Mouse (Mus musculus) left cerebral cortex, postnatal 10 days (tissue): ENCODE measurements around the gene Olfr1500. TPM values are rescaled to one million over a fixed set of nuclear protein-coding genes. Genes with fewer than 3 reads are reported as not detected.
"Not testable (repeated sequence)": the region's sequence is repeated elsewhere in the genome, so short reads cannot be mapped to it uniquely, and the experiment has no call there.

ENCODE experiments used
- DNase-seq, 2 experiments: peaks; one replicate each; pipeline ENCODE4 v3.0.0; 2021 to 2022; ENCODE audit warnings: low spot score in 2 of 2, mixed read lengths in 1 of 2; ENCODE audit errors: extremely low spot score in 1 of 2
- intact Hi-C: fragments of 180-260 bp; cut with DNase I; formaldehyde crosslinking; loops from one replicate; pipeline ENCODE4 v1.15.1; 2025
- total RNA-seq, 2 experiments: library from RNA; stranded (reverse); gene quantifications; 2 replicates each; pipeline ENCODE4 v1.2.3; 2021

Olfr1500 gene
- total RNA-seq = not detected

GRCm38 (mm10) chr19:13830388-13830787, at the start of gene Olfr1500:
Olfr1500 (minus strand) TSS chr19:13830488.
- intact Hi-C loops = no loop called here
- no peak for DNase-seq

DNA sequence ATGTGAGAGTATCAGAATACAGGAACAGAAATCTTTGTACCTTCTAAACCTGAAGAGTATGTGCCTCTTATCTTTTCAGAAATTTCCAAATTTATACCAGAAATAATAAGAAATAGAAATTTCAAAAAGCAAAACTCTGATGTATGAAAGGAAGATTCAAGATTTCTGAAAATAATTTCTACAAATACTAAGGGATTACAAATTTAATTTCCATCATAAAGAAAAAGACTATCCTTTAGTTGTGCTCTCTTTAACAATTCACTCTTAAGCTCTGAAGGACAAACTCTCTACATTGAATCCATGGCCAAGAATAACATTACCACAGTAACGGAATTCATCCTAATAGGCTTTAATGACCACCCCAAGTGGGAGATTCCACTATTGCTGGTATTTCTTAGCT, 31.2 kb upstream of the Olfr1500 start, which contains the start of gene Olfr1502:
Gene Olfr1502, plus strand, starts transcription at position 301 of the 400 bp plus-strand sequence.
- intact Hi-C loops = no loop called here
- DNase-seq = no peak

DNA sequence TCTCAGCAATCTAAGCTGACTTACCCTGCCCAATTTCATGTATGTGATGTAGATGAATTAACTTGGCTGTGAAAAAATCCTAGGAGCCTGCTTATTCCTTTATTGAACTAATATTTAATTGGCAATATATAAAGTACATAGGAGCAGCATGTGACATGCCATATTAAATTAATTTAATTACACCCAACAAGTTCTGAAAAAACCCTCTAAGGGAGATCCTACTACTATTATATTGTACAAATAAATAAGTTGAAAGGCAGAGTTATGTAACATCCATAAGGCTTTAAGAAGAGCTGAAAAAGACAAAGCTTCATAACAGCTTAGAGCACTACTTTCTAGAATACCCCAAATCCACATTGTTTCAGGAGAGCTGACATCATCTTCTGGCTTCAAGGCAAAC, 20.3 kb upstream of the Olfr1500 start, which contains the start of gene Olfr1501:
Gene Olfr1501, minus strand, starts transcription at position 101 of the 400 bp plus-strand sequence.
- DNase-seq, intact Hi-C loops: not testable (repeated sequence)

DNA sequence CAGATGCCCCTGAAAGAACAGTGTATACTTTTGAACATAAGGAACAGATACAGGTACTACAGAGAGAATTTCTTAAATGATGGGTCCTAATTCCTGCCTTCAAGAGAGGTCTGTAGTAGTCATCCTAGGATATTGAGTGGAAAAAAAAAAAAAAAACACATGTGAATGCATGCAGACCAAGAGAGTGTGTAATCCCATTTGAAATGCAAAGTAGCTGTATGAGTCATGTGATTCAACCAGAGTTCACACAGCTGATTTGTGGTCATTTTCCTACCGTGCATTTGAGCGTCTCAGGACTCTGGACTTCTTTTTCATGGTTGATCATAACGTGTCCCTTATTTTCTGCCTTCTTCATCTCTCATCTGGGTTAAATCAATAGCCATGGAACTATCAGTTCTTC, 1.8 kb downstream of the Olfr1500 start:
- no peak for DNase-seq
- intact Hi-C loops = no loop called here

- intact Hi-C loops = no loop called here
- no peak for DNase-seq
Measured at GRCm38 (mm10) chr19:13820847-13821246, 9.4 kb downstream of the Olfr1500 start.

DNA sequence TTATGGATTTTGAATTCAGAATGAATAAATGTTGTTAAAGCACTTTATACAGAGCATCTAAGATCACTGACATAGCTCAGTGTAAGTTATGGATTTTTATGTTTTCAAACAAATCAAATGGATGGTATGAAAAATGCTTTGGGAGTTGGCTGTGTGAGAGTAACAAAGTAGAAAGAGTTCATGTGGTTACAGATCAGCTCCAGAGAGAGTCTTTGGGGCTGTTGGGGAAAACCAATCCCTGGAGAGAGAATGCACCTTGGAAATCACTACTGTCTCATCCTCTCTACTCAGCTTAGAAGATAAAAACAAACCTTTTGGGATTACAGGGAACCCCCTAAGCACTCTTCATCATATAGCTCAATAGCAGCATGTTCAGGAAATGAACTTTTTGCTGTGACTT, 10.9 kb downstream of the Olfr1500 start, which contains the start of gene Olfr1499:
Gene Olfr1499, minus strand, starts transcription at position 101 of the 400 bp plus-strand sequence.
- intact Hi-C loops = loop anchor here (10.0 kb wide), 1 partner anchor 1295 kb away; no protein-coding TSS in a partner anchor
- DNase-seq = no peak

DNA sequence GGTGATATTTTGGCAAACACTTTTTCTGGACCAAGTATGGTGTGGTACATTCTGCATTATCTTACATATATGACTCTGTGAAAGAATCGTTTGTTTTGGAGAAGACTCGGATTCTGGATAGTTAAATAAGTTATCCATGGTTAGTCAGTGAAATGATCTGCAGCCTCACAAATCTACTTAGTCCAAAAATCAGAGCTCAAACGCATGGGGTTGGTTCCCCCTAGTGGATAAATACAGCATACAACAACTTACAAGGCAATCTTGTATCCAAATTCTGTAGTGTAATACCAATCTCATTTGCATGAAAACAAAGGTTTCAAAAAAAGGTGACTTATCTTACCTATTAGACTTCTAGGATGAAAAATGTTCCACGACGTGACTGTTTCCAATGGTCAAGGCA, 11.5 kb downstream of the Olfr1500 start:
- no peak for DNase-seq
- intact Hi-C loops = loop anchor here (10.0 kb wide), 1 partner anchor 1294 kb away; no protein-coding TSS in a partner anchor

DNA sequence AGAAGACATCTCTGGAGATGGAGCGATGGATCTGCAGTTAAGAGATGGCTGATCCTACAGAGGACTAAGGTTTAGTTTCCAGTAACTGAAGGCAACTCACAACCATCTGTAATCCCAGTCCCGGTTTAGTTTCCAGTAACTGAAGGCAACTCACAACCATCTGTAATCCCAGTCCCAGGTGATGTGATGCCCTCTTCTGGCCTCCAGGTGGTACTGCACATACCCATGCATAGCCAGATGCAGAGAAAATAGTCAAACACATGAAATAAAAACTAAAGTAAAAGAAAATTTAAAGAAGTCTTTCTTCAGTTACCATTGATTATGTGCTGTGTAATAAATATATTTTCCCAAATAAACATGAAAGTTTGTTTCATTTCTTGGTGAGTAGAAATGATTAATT, 17.5 kb downstream of the Olfr1500 start:
- no peak for DNase-seq
- intact Hi-C loops = loop anchor here (10.0 kb wide), 1 partner anchor 1288 kb away; no protein-coding TSS in a partner anchor

- intact Hi-C loops, DNase-seq: not testable (repeated sequence)
Measured at GRCm38 (mm10) chr19:13805486-13805885, 24.8 kb downstream of the Olfr1500 start.

DNA sequence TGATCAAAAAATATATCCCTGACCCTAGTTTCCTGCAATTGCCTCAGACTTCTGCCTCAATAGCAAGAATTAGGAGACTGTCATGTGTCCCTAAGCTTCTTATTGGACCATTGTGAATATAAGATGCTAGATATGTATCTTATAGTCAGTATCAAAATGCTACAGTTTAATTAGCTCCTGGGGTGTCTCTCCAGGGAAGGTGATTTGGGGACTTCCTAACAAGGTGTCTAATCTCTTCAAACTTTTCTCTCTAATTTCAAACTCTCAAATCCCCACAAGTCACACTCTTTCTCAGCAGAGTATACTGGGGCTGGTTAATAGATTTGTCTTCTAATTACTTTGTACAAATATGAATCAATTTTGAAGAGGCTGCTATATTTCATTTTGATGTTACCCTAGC, 32.2 kb downstream of the Olfr1500 start, which contains the start of gene Olfr1497:
Gene Olfr1497, minus strand, starts transcription at position 101 of the 400 bp plus-strand sequence.
- no peak for DNase-seq
- intact Hi-C loops = no loop called here

DNA sequence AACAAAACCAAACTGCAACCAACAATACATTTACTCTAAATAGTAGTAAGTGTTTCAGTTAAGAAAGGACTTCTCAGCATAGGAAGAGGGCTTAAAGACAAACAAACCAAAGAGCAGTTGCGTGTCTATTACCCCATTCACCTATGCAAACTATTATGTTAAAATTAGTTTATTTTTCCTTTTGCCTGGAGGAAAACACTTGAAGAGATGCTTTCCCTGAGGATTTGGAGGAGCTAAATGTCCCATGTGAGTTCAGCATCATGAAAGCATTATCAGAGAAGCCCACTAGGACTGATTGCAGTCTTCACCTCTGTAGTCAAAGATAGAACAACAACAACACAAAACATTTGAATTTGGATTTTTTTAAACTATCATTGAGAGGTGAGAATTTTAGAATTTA, 52.7 kb downstream of the Olfr1500 start, which contains the start of gene Olfr1496:
Gene Olfr1496, plus strand, starts transcription at position 301 of the 400 bp plus-strand sequence.
- no peak for DNase-seq
- intact Hi-C loops = no loop called here

Other genes with a start within 250 kb of the Olfr1500 start
- gene Olfr1484, start 247.0 kb downstream of the Olfr1500 start, total RNA-seq = not detected
- not detected for gene Olfr1487, start 213.1 kb downstream of the Olfr1500 start, total RNA-seq
- gene Olfr1489, start 198.9 kb downstream of the Olfr1500 start, total RNA-seq = not detected
- gene Olfr1490, start 179.4 kb downstream of the Olfr1500 start, total RNA-seq = not detected
- gene Olfr1491, start 133.2 kb downstream of the Olfr1500 start, total RNA-seq = not detected
- gene Olfr1493-ps1, start 107.2 kb downstream of the Olfr1500 start, total RNA-seq = not detected
- not detected for gene Olfr1494, start 90.8 kb downstream of the Olfr1500 start, total RNA-seq
- gene Olfr1495, start 65.9 kb downstream of the Olfr1500 start, total RNA-seq = not detected
- gene Olfr1496, start 52.6 kb downstream of the Olfr1500 start, total RNA-seq = not detected
- not detected for gene Olfr1497, start 32.3 kb downstream of the Olfr1500 start, total RNA-seq
- gene Olfr1499, start 11.0 kb downstream of the Olfr1500 start, total RNA-seq = not detected
- not detected for gene Olfr1501, start 20.2 kb upstream of the Olfr1500 start, total RNA-seq
- not detected for gene Olfr1502, start 31.3 kb upstream of the Olfr1500 start, total RNA-seq
- gene Olfr1504, start 67.4 kb upstream of the Olfr1500 start, total RNA-seq = not detected
- not detected for gene Olfr1505, start 83.0 kb upstream of the Olfr1500 start, total RNA-seq